ENCODE assay signal across 7 mouse cellular contexts in the genomic region with DNA sequence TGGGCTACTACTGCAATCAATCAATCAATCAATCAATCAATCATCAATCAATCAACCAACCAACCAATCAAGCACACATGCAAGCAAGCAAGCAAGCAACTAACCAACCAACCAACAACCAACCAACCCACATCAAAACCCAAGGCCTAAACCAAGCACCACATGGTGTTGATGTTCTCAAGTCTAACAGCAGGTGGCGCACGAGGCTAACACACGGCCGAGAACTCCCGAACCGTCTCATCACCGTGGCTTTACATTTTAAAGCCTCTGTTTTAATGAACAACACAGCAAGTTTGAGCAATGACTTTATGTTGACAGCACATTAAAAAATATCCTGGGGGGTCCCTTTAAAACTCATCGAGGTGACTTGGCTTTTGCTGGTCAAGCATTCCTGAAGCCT.
DNase-seq lines count a peak whose midpoint lies in the region; ATAC-seq and TF ChIP-seq lines count a peak whose summit lies in the region.

No protein-coding gene starts in this region.

- no peaks in the 10 kb centered on the region for H3K27me3 ChIP-seq in midbrain, embryonic 14.5 days (ENCODE audit: control insufficient read depth, insufficient read depth, low read length)
- H3K27me3 ChIP-seq in small intestine, adult 2 months (ENCODE audit: control insufficient read depth, insufficient read depth, low read length): no peaks in the 10 kb centered on the region

- H3K9me3 ChIP-seq in midbrain, embryonic 14.5 days (ENCODE audit: control insufficient read depth, low read length): no peaks in the 10 kb centered on the region

- no peaks in the 10 kb centered on the region for H3K36me3 ChIP-seq in midbrain, embryonic 14.5 days (ENCODE audit: control insufficient read depth, insufficient read depth, low read length)
- H3K36me3 ChIP-seq in small intestine, adult 2 months (ENCODE audit: control insufficient read depth, insufficient read depth, low read length): no peaks in the 10 kb centered on the region

- WGBS in midbrain, embryonic 14.5 days: under 1% methylated on average over 8 of the region's 8 CpGs
- WGBS in small intestine, adult 2 months: under 1% methylated on average over 8 of the region's 8 CpGs

- H3K4me2 ChIP-seq in midbrain, embryonic 14.5 days (ENCODE audit: low read length): 0 out of 2 replicates have a peak overlapping the region, but pooled peaks have one; percentile 25

- H3K4me1 ChIP-seq in midbrain, embryonic 14.5 days (ENCODE audit: control insufficient read depth, insufficient read depth, low read length): no peaks in the 10 kb centered on the region
- H3K4me1 ChIP-seq in small intestine, adult 2 months (ENCODE audit: control insufficient read depth, insufficient read depth, insufficient read length, low read length): peaks cover 2% of the 10 kb centered on the region; the same call in 1 of the 2 replicates

- peak; percentile 79 for TF ChIP-seq CTCF in gastrocnemius, adult 2 months (IDR thresholded peaks at IDR 0.05)
- TF ChIP-seq CTCF in small intestine, adult 2 months (IDR thresholded peaks at IDR 0.05; ENCODE audit: extremely low read depth, insufficient read length, insufficient replicate concordance, low read depth, low read length): peak; percentile 96

- intact Hi-C loops in gastrocnemius, adult 2 months (cut with DNase I): loop anchor here (1.0 to 10.0 kb wide), 4 partner anchors 104 to 380 kb away; a partner anchor contains a TSS
- intact Hi-C loops in left cerebral cortex, postnatal 14 days (cut with DNase I): loop anchor here (1.0 to 5.0 kb wide), 4 partner anchors 102 to 384 kb away; a partner anchor contains a TSS

- no peak overlapping the region for H3K4me3 ChIP-seq in gastrocnemius, adult 2 months
- no peak overlapping the region for H3K4me3 ChIP-seq in midbrain, embryonic 14.5 days (replicated peaks; ENCODE audit: low read depth, low read length)
- no peak overlapping the region for H3K4me3 ChIP-seq in small intestine, adult 2 months (ENCODE audit: low read depth, low read length)

- peak; percentile 92 for ATAC-seq in activated CD4-positive, CD25-positive, alpha-beta regulatory T cell, adult 4 months
- peak; percentile 83 for ATAC-seq in inflammation-experienced regulatory T-cells, adult 6 months
- ATAC-seq in midbrain, embryonic 14.5 days (ENCODE audit: low FRiP score, low TSS enrichment): no peak; the same call in 1 of the 2 replicates

- peak; percentile 89 to 93 for DNase-seq in cerebellum, postnatal 14 days
- peak; percentile 83 for DNase-seq in gastrocnemius, adult 2 months
- peak; percentile 76 to 88 for DNase-seq in left cerebral cortex, postnatal 14 days (ENCODE audit: low spot score in 2 of 2)
- DNase-seq in midbrain, embryonic 14.5 days: peak; percentile 93

- no peak overlapping the region for H3K27ac ChIP-seq in gastrocnemius, adult 2 months
- H3K27ac ChIP-seq in midbrain, embryonic 14.5 days (replicated peaks; ENCODE audit: low read depth, low read length): no peak overlapping the region
- H3K27ac ChIP-seq in small intestine, adult 2 months (ENCODE audit: insufficient read depth, low read depth, low read length): no peak overlapping the region

- TF ChIP-seq POLR2A in small intestine, adult 2 months (IDR thresholded peaks at IDR 0.05; ENCODE audit: low read depth, low read length): no peak

- H3K9ac ChIP-seq in midbrain, embryonic 14.5 days (replicated peaks; ENCODE audit: low read length): no peak overlapping the region
